Mouse (Mus musculus) kidney, postnatal 25 days (tissue): Measurements from ENCODE around the gene Nup214.

Source experiments
- DNase-seq, 2 experiments: peaks; one replicate each; pipeline ENCODE4 v3.0.0; 2021; ENCODE audit warnings: mixed read lengths in 2 of 2

Gene Nup214

GRCm38 (mm10) chr2:32051791-32052190 lies 77.6 kb downstream of the Nup214 start:
- no peak for DNase-seq

DNA sequence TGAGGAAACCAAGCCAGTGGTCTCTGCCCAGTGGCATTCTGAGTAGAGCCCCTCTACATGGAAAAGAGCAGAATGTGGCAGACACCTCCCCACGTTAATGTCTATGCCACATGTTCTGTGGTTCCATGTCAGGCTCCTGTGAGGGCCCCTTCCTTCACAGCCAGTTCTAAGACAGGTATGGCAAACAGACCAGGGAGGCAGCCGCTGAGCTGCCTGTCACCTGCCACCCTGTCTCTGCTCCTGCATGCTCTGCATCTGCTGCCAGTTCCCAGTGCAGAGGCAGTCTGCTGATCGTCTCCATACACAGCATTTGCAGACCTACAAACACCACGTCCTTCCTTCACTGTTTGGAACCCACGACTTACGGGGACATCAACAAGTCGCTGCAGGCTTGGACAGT lies 78.2 kb downstream of the Nup214 start:
- DNase-seq: no peak

DNA sequence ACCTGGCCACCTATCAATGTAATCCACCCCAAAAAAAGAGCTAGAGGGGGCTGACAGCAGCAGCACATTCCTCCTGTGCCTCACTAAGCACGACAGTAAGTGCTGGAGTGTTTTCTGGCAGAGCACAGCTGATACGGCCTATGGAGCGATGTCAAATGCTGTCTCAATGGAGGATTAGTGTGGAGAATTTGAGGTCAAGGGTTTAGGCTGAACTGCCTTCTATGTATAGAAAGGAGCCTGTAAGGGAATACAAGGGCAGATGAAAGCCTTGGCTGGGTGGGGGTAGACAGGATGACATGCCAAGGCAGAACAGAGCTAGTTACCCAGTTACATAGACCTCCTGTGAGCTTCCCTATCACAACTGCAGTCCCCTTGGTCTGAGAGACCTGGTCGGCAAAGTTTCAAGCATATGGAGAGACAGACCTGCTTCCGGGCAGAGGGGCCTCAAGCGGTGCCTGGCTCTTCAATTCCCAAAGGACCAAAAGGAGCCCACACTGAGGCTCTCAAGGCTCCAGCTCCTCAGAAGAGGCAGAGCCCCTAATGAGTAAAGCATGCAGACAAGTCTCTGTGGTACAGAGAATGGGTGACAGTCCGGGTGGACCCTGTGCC lies 81.2 kb downstream of the Nup214 start:
- no peak for DNase-seq

GRCm38 (mm10) chr2:32056524-32056923 lies 82.3 kb downstream of the Nup214 start:
- no peak for DNase-seq

DNA sequence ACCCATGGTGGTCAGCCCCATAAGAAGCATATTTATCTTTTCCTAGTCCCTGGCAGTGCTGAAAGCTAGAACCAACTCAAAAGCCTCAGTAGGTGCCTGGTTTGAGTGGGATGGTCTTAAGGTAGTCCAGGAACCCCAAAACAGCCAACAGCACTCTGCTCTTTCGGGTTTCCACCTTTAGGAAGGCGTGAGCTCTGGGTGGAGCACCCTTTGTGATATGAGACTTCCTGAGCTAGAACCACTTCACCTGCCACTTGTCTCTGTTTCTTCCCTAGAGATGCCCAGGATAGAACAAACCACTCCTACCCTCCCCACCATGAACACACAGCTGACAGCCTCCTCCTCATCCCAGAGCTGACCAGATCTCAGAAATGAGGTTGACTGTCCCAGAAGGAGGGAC lies 83.1 kb downstream of the Nup214 start:
- DNase-seq: no peak

DNA sequence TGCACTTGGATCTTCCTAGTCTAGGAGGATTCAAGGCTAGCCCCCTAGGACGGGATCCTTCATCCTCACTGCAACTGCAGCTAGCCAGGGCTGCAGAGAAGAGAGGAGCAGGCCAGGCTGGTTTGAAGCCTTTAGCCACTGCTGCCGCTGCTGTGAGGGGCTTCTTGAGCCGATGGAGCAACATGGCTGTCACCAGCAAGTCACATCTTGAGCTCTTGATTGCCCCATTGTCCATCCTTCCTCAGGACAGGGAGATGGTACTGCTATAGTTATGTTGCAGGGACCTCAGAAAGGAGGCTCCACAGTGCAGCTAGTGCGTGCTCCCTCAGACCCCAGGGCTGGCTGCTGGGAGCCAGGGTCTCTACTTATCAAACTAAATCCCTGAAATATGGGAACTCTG lies 83.6 kb downstream of the Nup214 start:
- DNase-seq: no peak

DNA sequence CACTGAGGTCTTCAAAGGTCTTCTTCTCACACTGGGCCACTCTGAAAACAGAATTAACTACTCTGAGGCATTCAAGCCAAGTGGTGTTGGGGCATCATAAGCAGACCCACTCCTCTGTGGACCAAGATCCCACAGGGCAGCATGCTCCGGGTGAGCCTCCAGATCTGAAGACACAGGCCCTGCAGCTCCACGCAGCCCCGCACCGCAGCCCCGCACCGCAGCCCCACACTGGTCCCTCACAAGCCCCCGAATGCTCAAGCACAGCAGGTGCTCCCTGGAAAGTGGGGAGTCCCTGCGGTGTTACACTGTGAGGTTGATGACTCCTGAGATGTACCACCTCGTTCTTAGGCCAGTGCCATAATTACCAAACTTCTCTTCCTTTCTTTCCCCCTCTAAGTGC lies 84.0 kb downstream of the Nup214 start:
- no peak for DNase-seq

- DNase-seq: no peak
Observed at GRCm38 (mm10) chr2:32058716-32059115, 84.5 kb downstream of the Nup214 start.

DNA sequence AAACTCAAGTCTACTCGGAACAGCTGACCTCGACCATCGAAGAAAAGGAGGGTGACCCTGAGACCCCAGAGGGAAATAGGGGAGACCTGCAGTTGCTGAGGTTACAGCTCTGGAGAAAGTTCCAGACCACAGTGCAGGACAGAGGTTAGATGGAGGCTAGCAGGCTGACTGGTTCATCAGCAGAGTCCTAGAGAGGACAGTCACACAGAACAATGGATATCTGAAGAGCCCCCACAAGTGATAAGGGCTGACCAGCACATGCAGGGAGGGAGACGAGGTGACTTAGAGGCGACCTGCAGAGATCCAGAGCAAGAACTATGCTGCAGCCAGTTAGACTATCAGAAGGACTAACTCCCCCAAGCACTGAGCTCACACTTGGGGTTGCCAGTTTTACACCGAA lies 85.4 kb downstream of the Nup214 start:
- no peak for DNase-seq

GRCm38 (mm10) chr2:32060228-32060805 lies 86.1 kb downstream of the Nup214 start:
- no peak for DNase-seq

DNA sequence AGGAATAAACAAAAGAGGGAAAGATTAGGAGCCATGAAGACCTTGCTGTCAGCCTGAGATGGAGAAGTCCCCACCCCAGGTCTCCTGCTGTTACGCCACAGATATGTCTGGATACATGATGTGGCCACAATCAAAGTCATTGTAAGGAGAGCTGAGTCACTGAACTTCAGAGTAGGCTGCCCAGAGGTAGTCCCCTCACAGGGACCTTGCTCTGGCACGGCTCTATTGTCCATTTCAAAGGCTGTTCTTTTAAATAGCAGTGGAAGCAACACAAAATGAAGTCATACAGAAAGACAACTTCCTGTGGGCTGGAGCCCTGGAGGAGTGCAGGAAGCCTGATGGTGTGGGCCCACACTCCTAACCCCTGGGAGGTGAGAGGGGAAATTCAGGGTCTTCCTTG lies 87.0 kb downstream of the Nup214 start:
- DNase-seq: no peak

GRCm38 (mm10) chr2:32061722-32062505 lies 87.7 kb downstream of the Nup214 start:
- DNase-seq: no peak

- no peak for DNase-seq
Observed at GRCm38 (mm10) chr2:32062626-32063410, 88.6 kb downstream of the Nup214 start.

DNA sequence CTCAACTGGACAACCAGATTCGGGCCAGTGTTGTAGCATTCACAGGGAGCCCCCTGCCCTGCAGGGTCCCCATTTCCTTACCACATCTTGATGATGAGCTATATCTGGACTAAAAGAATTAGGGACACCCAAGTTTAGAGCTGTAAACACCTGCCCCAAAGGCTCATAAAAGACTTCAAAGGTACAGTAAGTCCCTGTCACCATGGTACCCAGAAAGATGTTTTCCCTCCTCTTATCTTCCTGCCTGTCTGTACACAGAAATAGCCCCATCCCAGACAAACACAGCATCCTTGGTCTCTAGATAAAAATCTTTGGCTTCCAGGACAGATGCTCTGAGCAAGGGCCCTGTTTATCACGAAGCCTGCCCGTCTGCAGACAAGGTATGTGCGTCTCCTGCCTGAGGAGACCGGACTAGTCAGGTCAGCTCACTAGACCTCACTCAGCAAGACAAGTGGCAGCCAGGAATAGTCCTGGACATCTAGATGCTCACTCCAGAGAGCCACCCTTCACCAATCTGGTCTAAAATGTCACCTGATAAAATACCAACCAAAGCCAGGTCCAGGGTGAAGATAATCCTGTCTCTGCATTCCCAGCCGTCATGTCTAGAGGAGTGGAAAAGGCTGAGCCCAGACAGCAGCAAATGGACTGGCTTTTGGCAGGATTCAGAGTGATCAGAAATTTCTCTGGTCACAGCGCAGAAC lies 89.4 kb downstream of the Nup214 start:
- no peak for DNase-seq

DNA sequence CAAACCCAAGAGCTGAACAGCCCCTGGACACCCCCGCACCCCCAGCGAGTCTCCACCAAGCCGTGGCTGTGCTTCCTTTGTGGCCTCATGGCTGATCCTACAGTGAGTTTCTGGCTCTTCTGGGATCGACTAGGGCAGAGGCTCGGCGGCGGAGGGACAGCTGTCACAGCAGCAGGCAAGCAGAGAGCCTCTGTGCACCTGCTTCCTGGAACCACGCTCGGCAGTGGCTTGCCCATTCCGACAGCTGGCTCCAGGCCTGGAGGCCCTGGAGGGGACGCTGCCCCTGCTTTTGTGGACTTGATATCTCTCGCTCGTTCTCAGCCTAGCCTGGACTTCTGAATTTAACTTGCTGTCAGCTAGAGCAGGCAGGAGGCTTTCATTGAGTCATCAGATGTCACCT lies 90.7 kb downstream of the Nup214 start:
- DNase-seq: no peak

GRCm38 (mm10) chr2:32065371-32065791 lies 91.1 kb downstream of the Nup214 start:
- DNase-seq: no peak

- DNase-seq: no peak
Observed at GRCm38 (mm10) chr2:32066005-32066404, 91.8 kb downstream of the Nup214 start.

DNA sequence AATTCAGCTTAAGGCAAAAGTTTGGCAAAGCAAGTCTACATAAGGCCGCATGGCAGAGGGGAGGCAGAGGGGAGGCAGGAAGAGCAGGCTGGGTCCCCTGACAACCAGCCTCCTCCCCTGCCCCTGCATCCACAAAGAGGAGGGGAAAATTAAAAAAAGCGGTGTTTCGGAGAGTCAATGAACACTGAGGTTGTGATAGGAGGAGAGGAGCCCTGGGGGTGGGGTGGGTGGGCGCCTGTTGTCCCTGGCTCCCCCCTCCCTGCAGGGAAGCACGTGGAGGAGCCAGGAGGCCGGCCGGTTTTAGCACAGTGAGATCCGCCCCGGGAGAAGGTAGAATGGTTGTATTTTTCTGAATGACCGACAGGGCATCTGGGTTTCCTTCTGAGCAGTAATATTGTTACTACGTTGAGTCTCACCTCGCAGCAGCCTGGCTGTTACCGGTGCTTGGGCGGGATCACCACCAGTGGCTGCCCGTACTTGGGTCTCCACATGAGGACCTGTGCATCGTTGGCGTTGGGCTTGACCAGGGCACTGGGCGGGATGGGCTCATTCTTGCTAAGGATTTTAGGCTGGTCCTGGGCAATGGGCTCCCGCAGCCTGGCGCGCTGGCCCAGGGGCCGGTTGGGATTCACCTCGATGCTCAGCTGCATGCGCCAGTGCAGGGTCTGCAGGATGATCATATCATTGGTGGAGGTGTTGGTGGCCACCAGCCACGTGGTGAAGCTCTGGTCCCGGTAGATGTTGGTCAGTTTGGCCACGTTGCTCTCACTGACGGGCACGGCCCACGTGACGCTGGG lies 94.8 kb downstream of the Nup214 start:
- no peak for DNase-seq

- DNase-seq: no peak
Observed at GRCm38 (mm10) chr2:32070747-32071146, 96.5 kb downstream of the Nup214 start.

DNA sequence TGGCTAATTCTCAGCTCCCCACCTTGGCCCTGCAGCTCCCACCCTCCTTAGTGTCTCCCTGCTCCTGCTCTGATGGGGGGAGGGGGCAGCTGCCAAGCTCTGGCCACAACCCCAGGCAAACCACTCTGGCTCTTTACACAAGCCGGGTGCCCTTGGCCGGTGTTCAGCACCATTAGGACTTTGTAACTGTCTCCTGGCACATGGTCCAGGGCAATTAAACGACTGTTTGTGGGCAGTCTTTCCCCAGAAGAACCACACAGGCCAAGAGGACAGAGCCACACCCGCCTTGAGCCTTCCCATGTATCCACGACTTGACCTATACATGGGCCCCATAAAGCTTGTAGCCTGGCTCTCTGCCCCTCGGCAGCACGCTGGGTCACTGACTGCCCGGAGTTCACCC lies 100.2 kb downstream of the Nup214 start:
- DNase-seq: peak; percentile 86 to 92

DNA sequence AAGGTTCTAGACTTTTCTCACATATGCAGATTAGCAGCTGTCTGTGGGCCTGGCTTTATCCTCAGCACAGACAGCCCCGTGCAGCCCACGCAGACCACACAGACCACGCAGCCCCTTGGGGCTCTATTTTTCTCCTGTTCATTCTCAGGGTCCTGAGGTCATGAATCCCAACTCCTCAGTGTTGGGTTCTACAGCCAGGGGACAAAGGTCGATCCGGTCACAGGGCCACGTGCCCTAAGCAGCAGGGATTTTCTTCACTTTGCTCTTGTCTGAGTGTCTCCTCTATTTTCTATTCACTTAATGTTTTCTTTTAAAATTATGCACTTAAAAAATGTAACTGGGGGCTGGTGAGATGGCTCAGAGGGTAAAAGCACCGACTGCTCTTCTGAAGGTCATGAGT lies 101.1 kb downstream of the Nup214 start:
- peak; percentile 66 to 73 for DNase-seq

DNA sequence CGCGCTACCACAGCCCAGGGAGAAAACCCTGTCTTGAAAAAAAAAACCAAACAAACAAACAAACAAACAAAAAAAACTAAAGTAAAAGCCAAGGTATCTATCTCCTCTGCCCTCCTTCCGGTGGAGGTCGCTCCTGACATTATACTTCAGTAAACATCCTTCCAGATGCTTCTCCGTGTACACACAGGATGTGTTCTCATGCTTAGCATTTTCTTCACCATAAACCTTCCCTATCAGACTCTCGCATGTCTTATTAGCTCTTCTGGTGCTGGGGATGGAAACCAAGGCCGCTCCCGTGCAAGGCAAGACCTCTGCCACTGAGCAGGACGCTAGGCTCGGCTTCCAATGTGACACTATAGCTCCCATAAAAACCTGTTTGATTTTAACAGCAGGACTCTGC lies 103.5 kb downstream of the Nup214 start:
- no peak for DNase-seq
